ENCODE assay signal across 22 mouse cellular contexts in genomic region chr12:59722471-59723182, GRCm38 (mm10).
A peak's percentile ranks its signal among the peaks of the same experiment; 100 is the strongest.
DNase-seq lines count a peak whose midpoint lies in the region.
"Had no signal": no experiment of that assay in that cellular context is flagged by ENCODE, and none has a peak within 500 bp of the region (broad histone marks: within the 10 kb centered on the region; RNA-seq: fewer than 3 reads in every experiment).

No protein-coding gene starts in this region.

- H3K36me3 ChIP-seq in embryonic facial prominence, embryonic 10.5 days (replicated peaks): no peaks in the 10 kb centered on the region
- H3K36me3 ChIP-seq: embryonic facial prominence, embryonic 13.5 days; heart, embryonic 15.5 days; hindbrain, embryonic 13.5 days had no signal

- no peaks in the 10 kb centered on the region for H3K27me3 ChIP-seq in embryonic facial prominence, embryonic 10.5 days (replicated peaks; ENCODE audit: low read depth, poor library complexity, severe bottlenecking)
- H3K27me3 ChIP-seq: CH12.LX; embryonic facial prominence, embryonic 13.5 days; forebrain, embryonic 13.5 days; heart, embryonic 15.5 days; hindbrain, embryonic 13.5 days; Patski had no signal

- no peaks in the 10 kb centered on the region for H3K9me3 ChIP-seq in embryonic facial prominence, embryonic 10.5 days
- H3K9me3 ChIP-seq: embryonic facial prominence, embryonic 13.5 days; forebrain, embryonic 13.5 days; heart, embryonic 15.5 days; hindbrain, embryonic 13.5 days had no signal

- 83% methylated on average over 6 of the region's 6 CpGs for WGBS in embryonic facial prominence, embryonic 10.5 days

- intact Hi-C loops in left cerebral cortex, postnatal 36 days (cut with DNase I): no loop called here

- no peak overlapping the region for H3K4me3 ChIP-seq in embryonic facial prominence, embryonic 10.5 days
- H3K4me3 ChIP-seq: embryonic facial prominence, embryonic 13.5 days; forebrain, embryonic 13.5 days; heart, adult 2 months; heart, embryonic 15.5 days; hindbrain, embryonic 13.5 days had no signal

- DNase-seq in frontal cortex, adult 2 months (ENCODE audit: extremely low spot score in 1 of 2, low spot score in 1 of 2): peak; percentile 4 to 41
- no peak for DNase-seq in frontal cortex, postnatal 10 days (ENCODE audit: low spot score in 2 of 2)
- DNase-seq in left cerebral cortex, adult 11 months (ENCODE audit: low spot score): peak; percentile 10
- DNase-seq in left cerebral cortex, postnatal 36 days (ENCODE audit: low spot score in 2 of 2): no peak
- peak; percentile 14 for DNase-seq in right cerebral cortex, adult 18-20 months
- no peak for DNase-seq in right cerebral cortex, postnatal 4 days
- DNase-seq in embryonic facial prominence, embryonic 10.5 days (ENCODE audit: low spot score): no peak
- DNase-seq: adrenal gland, adult 8-10 months; cerebellum, adult 11-12 months; cerebellum, adult 9-10 months; cerebellum, postnatal 25 days; forebrain, postnatal 0 days; gastrocnemius, postnatal 14 days; heart, adult 2 months; heart, postnatal 14 days had no signal

- no peak overlapping the region for H3K27ac ChIP-seq in embryonic facial prominence, embryonic 10.5 days (replicated peaks)
- H3K27ac ChIP-seq: embryonic facial prominence, embryonic 13.5 days; forebrain, embryonic 13.5 days; heart, adult 2 months; heart, embryonic 15.5 days; hindbrain, embryonic 13.5 days; hindbrain, postnatal 0 days had no signal

- H3K4me1 ChIP-seq in embryonic facial prominence, embryonic 10.5 days: no peaks in the 10 kb centered on the region
- H3K4me1 ChIP-seq: embryonic facial prominence, embryonic 13.5 days; forebrain, embryonic 13.5 days; heart, embryonic 15.5 days; hindbrain, embryonic 13.5 days had no signal

Comparison
In these comparisons a context has a peak if more than half of its experiments do, and no peak if none do; other contexts are left out.
1. DNase-seq: peak in frontal cortex, adult 2 months (2 of 2), left cerebral cortex, adult 11 months (single experiment) and right cerebral cortex, adult 18-20 months (single experiment); none in frontal cortex, postnatal 10 days (0 of 2), left cerebral cortex, postnatal 36 days (0 of 2), right cerebral cortex, postnatal 4 days (single experiment) and embryonic facial prominence, embryonic 10.5 days (single experiment).